Mouse (Mus musculus) embryonic facial prominence, embryonic 12.5 days (tissue): Measurements from ENCODE around the gene Lnx2. TPM values are rescaled to one million over a fixed set of nuclear protein-coding genes. Genes with fewer than 3 reads are reported as not detected.

Experiments used
- ATAC-seq: fragments of 200-750 bp; cut with Nextera tagmentation; 2 replicates; pipeline ENCODE4 v1.8.0; 2017; ENCODE audit not compliant: insufficient number of reproducible peaks, insufficient read depth, low FRiP score, low TSS enrichment
- H3K27ac ChIP-seq: fragments of 300-500 bp; sonication (generic); 2 replicates; pipeline ENCODE4 v1.5.1; 2016; ENCODE audit warnings: mild to moderate bottlenecking
- H3K27me3 ChIP-seq: fragments of 300-500 bp; sonication (generic); 2 replicates; pipeline ENCODE4 v1.6.1; 2016; ENCODE audit warnings: mild to moderate bottlenecking, moderate library complexity
- H3K36me3 ChIP-seq: fragments of 300-500 bp; sonication (generic); 2 replicates; pipeline ENCODE4 v1.6.1; 2016; ENCODE audit warnings: mild to moderate bottlenecking
- H3K4me1 ChIP-seq: fragments of 300-500 bp; sonication (generic); 2 replicates; pipeline ENCODE4 v1.6.1; 2016
- H3K4me2 ChIP-seq: fragments of 300-500 bp; sonication (generic); replicated peaks from 2 replicates; pipeline ENCODE4 v1.6.1; 2016; ENCODE audit warnings: mild to moderate bottlenecking, moderate library complexity
- H3K4me3 ChIP-seq: fragments of 300-500 bp; sonication (generic); 2 replicates; pipeline ENCODE4 v1.5.1; 2016; ENCODE audit warnings: mild to moderate bottlenecking
- H3K9ac ChIP-seq: fragments of 300-500 bp; sonication (generic); 2 replicates; pipeline ENCODE4 v1.6.1; 2016; ENCODE audit warnings: mild to moderate bottlenecking, moderate library complexity
- H3K9me3 ChIP-seq: fragments of 300-500 bp; sonication (generic); 2 replicates; pipeline ENCODE4 v1.6.1; 2016; ENCODE audit warnings: mild to moderate bottlenecking, moderate library complexity
- WGBS: fragments of 180-500 bp; shearing (Covaris S2); methylation state at CpG from one replicate; pipeline ENCODE4 v1.1.7; 2016; 5-methylcytosine and 5-hydroxymethylcytosine counted together
- polyA plus RNA-seq: library from polyadenylated mRNA; unstranded; fragments of >200 nt; fragmentation: Nextera tagmentation; extraction: Ambion mirVana; gene quantifications from 2 replicates; pipeline ENCODE4 v1.2.1, GENCODE M21; 2016

Lnx2 gene
- polyA plus RNA-seq, 1 experiment from 2014 or later, result 12.0 TPM

DNA sequence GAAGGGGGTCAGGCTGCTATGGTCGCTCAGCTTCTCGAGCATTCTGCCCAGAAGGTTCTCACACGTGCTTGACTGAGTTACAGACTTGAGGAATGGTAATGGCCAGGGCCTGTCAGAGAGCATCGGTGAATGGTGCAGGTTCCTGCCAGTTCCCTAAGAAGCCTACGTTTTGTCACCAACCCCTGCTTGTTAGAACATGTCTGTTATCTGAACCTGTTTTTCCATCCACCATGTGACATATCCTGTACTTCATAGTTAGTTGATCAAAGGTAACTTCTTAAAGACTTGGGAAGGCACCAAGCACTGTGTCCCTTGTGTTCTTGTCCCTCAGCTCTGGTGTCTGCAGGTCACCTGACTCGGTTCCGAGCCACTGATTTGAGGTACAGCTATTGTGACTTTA lies 22.3 kb upstream of the Lnx2 start:
- H3K9me3 ChIP-seq, result no peaks in the 10 kb centered on the region
- no peaks in the 10 kb centered on the region for H3K27me3 ChIP-seq
- 84% methylated on average over 7 of the region's 7 CpGs for WGBS
- H3K4me3 ChIP-seq, result no peak overlapping the region
- H3K9ac ChIP-seq, result no peak overlapping the region
- peaks cover 29% of the 10 kb centered on the region for H3K36me3 ChIP-seq
- H3K4me2 ChIP-seq, result no peak overlapping the region
- no peak for ATAC-seq
- H3K27ac ChIP-seq, result no peak overlapping the region
- no peaks in the 10 kb centered on the region for H3K4me1 ChIP-seq

DNA sequence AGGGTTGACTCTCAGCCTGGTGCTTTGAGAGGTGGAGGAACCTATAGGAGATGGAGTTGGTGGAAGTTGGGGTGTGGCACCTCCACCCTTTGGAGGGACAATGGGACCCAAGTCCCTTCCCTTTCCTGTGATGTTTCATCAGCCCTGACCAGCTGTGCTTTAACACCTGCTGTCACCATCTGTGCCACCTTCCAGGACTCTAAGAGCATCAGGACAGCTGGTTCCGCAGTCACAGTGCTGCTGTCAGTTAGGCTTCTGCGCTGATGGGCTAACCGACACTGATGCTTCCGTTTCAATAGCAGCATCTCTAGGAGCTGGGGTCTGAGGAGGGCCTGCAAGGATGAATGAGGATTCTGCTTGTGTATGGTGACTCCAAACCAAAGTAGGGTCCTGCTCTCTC lies 20.2 kb upstream of the Lnx2 start:
- Histone ChIP-seq H3K9me3 (no peaks in the 10 kb centered on the region), H3K4me1 (no peaks in the 10 kb centered on the region), H3K27me3 (no peaks in the 10 kb centered on the region), H3K27ac (no peak overlapping the region), H3K36me3 (peaks cover 21% of the 10 kb centered on the region), H3K4me3 (no peak overlapping the region), H3K9ac (no peak overlapping the region), H3K4me2 (no peak overlapping the region)
- no peak for ATAC-seq
- 100% methylated on average over 4 of the region's 4 CpGs for WGBS

- Histone ChIP-seq H3K36me3 (peaks cover 16% of the 10 kb centered on the region), H3K4me1 (no peaks in the 10 kb centered on the region)
- no peak for ATAC-seq
These were observed 17.9 kb upstream of the Lnx2 start for GRCm38 (mm10) chr5:147094296-147094695.

GRCm38 (mm10) chr5:147092448-147092847 lies 16.1 kb upstream of the Lnx2 start:
- no peaks in the 10 kb centered on the region for H3K4me1 ChIP-seq
- no peak for ATAC-seq
- peaks cover 10% of the 10 kb centered on the region; the same call in 1 of the 2 replicates for H3K36me3 ChIP-seq
- H3K4me2 ChIP-seq, result no peak overlapping the region
- no peak overlapping the region for H3K9ac ChIP-seq
- H3K4me3 ChIP-seq, result no peak overlapping the region
- H3K27ac ChIP-seq, result no peak overlapping the region
- H3K27me3 ChIP-seq, result no peaks in the 10 kb centered on the region
- H3K9me3 ChIP-seq, result no peaks in the 10 kb centered on the region
- 93% methylated on average over 7 of the region's 7 CpGs for WGBS

More at GRCm38 (mm10) chr5:147094296-147094695, 17.9 kb upstream of the Lnx2 start:
- WGBS, result 93% methylated on average over 6 of the region's 6 CpGs
- Histone ChIP-seq H3K27me3 (no peaks in the 10 kb centered on the region), H3K4me2 (no peak overlapping the region), H3K9me3 (no peaks in the 10 kb centered on the region), H3K27ac (no peak overlapping the region), H3K9ac (no peak overlapping the region), H3K4me3 (no peak overlapping the region)

- H3K27ac ChIP-seq, result no peak overlapping the region
- ATAC-seq, result no peak
These were observed 14.0 kb upstream of the Lnx2 start for GRCm38 (mm10) chr5:147090256-147090963.

GRCm38 (mm10) chr5:147089836-147090235 lies 13.4 kb upstream of the Lnx2 start:
- H3K36me3 ChIP-seq, result peaks cover 11% of the 10 kb centered on the region; the same call in 1 of the 2 replicates
- WGBS, result 67% methylated on average over 3 of the region's 3 CpGs
- no peak for ATAC-seq

More at GRCm38 (mm10) chr5:147090256-147090963, 14.0 kb upstream of the Lnx2 start:
- Histone ChIP-seq H3K4me3 (no peak overlapping the region), H3K4me2 (no peak overlapping the region), H3K9me3 (no peaks in the 10 kb centered on the region), H3K9ac (no peak overlapping the region), H3K27me3 (no peaks in the 10 kb centered on the region), H3K36me3 (peaks cover 11% of the 10 kb centered on the region; the same call in 1 of the 2 replicates), H3K4me1 (no peaks in the 10 kb centered on the region)
- 76% methylated on average over 11 of the region's 11 CpGs for WGBS

DNA sequence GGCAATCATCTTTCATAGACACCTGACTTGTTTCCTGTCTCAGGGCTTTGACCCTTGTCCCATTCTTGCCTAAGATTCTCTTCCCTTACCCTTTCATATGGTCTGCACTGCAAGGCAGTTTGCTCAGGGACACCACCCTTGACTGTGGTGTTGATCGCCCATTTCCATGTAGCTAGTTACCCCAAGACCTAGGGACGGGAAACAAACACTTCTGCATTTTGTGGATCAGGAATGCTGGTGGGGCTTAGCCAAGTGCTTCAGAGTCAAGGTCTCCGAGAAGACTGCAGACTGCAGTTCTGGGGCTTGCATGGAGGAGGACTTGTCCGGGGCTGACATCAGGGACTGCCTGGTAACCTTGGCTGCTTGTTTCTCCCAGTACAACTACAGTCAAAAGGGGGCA lies 10.4 kb upstream of the Lnx2 start:
- H3K27ac ChIP-seq, result no peak overlapping the region
- no peaks in the 10 kb centered on the region for H3K9me3 ChIP-seq
- 87% methylated on average over 4 of the region's 4 CpGs for WGBS
- no peak for ATAC-seq
- H3K27me3 ChIP-seq, result no peaks in the 10 kb centered on the region
- no peak overlapping the region for H3K9ac ChIP-seq
- H3K4me3 ChIP-seq, result no peak overlapping the region
- no peak overlapping the region for H3K4me2 ChIP-seq
- no peaks in the 10 kb centered on the region for H3K4me1 ChIP-seq
- H3K36me3 ChIP-seq, result peaks cover 9% of the 10 kb centered on the region; the same call in 1 of the 2 replicates

More at GRCm38 (mm10) chr5:147089836-147090235, 13.4 kb upstream of the Lnx2 start:
- Histone ChIP-seq H3K9me3 (no peaks in the 10 kb centered on the region), H3K4me3 (no peak overlapping the region), H3K27ac (no peak overlapping the region), H3K9ac (no peak overlapping the region), H3K27me3 (no peaks in the 10 kb centered on the region), H3K4me1 (no peaks in the 10 kb centered on the region), H3K4me2 (no peak overlapping the region)

GRCm38 (mm10) chr5:147085201-147085894 lies 9.0 kb upstream of the Lnx2 start:
- Histone ChIP-seq H3K4me3 (no peak overlapping the region), H3K36me3 (peaks cover 15% of the 10 kb centered on the region; the same call in 1 of the 2 replicates), H3K27me3 (no peaks in the 10 kb centered on the region), H3K4me1 (no peaks in the 10 kb centered on the region), H3K9ac (no peak overlapping the region), H3K4me2 (no peak overlapping the region), H3K9me3 (no peaks in the 10 kb centered on the region), H3K27ac (no peak overlapping the region)
- no peak for ATAC-seq
- 92% methylated on average over 9 of the region's 9 CpGs for WGBS

- peaks cover 19% of the 10 kb centered on the region for H3K4me1 ChIP-seq
- peak overlapping the region; percentile 79 for H3K4me3 ChIP-seq
- no peaks in the 10 kb centered on the region for H3K27me3 ChIP-seq
- no peaks in the 10 kb centered on the region for H3K9me3 ChIP-seq
- H3K4me2 ChIP-seq, result peak overlapping the region; percentile 91
- peak overlapping the region; percentile 57; the same call in 1 of the 2 replicates for H3K27ac ChIP-seq
- H3K9ac ChIP-seq, result peak overlapping the region; percentile 76
- ATAC-seq, result no peak
- H3K36me3 ChIP-seq, result 0 out of 2 replicates have a peak, but pooled peaks cover 7% of the 10 kb centered on the region
- WGBS, result 68% methylated on average over 11 of the region's 11 CpGs
These were observed 1.9 kb upstream of the Lnx2 start for GRCm38 (mm10) chr5:147078110-147078900.

DNA sequence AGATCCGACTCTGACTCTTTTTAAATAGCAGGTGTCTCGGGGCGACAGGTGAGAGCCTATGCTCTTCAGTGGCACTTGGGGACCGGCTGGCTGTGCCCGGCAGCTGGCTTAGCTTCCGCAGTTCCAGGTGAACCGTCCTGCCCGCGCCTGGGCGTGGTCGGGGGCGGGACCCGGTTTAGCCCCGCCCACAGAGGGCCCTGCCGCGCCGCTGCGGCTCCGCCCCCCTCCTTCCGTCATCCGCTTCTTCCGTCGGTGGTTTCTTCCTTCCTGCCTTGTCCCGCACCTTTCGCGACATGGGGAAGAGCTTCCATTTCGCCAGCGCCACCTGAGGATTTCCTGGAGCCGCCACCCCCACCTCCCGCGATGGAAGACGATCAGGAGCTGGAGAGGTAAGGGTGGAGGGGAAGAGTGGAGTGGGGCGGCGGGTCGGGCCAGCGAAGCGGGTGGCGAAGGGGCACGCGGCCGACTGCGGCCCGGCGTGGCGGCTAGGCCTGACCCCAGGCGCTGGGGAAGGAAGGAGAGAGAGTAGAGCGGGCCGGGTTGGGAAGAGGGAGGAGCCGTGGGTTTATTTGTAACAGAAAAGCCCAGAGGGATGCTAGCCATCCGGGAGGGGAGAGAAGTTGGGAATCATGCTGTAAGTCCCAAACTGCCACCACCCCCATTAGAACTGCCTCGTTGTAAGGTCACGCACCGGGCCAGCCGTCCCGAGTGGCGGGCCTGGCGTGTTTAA lies 1.1 kb upstream of the Lnx2 start:
- H3K36me3 ChIP-seq, result 0 out of 2 replicates have a peak, but pooled peaks cover 7% of the 10 kb centered on the region
- peak overlapping the region; percentile 93 for H3K27ac ChIP-seq
- H3K9me3 ChIP-seq, result no peaks in the 10 kb centered on the region
- H3K4me2 ChIP-seq, result peak overlapping the region; percentile 91
- peak; percentile 58 for ATAC-seq
- peak overlapping the region; percentile 76 for H3K9ac ChIP-seq
- under 1% methylated on average over 57 of the region's 57 CpGs for WGBS
- H3K4me1 ChIP-seq, result peaks cover 19% of the 10 kb centered on the region
- no peaks in the 10 kb centered on the region for H3K27me3 ChIP-seq
- H3K4me3 ChIP-seq, result peak overlapping the region; percentile 79

GRCm38 (mm10) chr5:147076799-147077165 lies 396 bp upstream of the Lnx2 start, which contains the start of gene Polr1d:
Polr1d (plus strand) TSS chr5:147077050.
- 0% methylated on average over 17 of the region's 17 CpGs for WGBS

More at GRCm38 (mm10) chr5:147076799-147077165, 396 bp upstream of the Lnx2 start, which contains the start of gene Polr1d:
- H3K27ac ChIP-seq, result peak within 1 kb of the TSS; percentile 93
- peak within 1 kb of the TSS; percentile 79 for H3K4me3 ChIP-seq
- H3K9me3 ChIP-seq, result no peaks in the 10 kb centered on the region
- H3K9ac ChIP-seq, result peak within 1 kb of the TSS; percentile 76
- H3K4me1 ChIP-seq, result peaks cover 19% of the 10 kb centered on the region
- no peaks in the 10 kb centered on the region for H3K27me3 ChIP-seq
- peak; percentile 69; the same call in 1 of the 2 replicates for ATAC-seq
- peak within 1 kb of the TSS; percentile 91 for H3K4me2 ChIP-seq
- H3K36me3 ChIP-seq, result 0 out of 2 replicates have a peak, but pooled peaks cover 5% of the 10 kb centered on the region
